Mouse (Mus musculus): ENCODE data around the gene Sirt7.

DNA sequence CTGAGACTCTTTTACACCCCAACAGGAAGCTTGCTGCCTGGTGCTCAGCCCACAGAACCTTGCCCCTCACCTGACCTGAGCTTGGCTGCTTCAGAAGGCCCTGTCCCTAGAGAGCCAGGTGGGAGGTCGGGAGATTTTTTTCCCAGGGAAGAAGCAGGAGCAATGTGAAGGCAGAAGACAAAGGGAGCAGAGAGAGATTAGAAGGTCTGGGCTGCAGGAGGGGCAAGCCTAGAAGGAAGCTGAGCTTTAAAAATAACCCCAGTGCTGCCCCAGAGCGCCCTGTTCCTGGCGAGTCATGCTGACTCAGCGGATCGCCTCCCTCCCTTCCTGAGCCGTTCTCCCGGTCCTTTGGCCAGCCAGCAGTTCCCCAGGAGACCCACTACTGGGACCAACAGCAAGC is 4.9 kb upstream of the Sirt7 start:
- TF ChIP-seq CTCF (IDR thresholded peaks at IDR 0.05; ENCODE audit: low read depth, low read length) (no peak), TAL1 (conservative IDR thresholded peaks at IDR 0.05; ENCODE audit: low read depth, low read length) (no peak), GATA1 (IDR thresholded peaks at IDR 0.05; ENCODE audit: borderline replicate concordance, low read length) (no peak), POLR2AphosphoS5 (IDR thresholded peaks at IDR 0.05; ENCODE audit: insufficient replicate concordance, low read depth, low read length) (no peak)
